Mouse (Mus musculus): ENCODE results near the gene Psma6. TPM values are rescaled to one million over a fixed set of nuclear protein-coding genes. Genes with fewer than 3 reads are reported as not detected.

The Psma6 gene
- polyA plus RNA-seq, 1 experiment from 2014 or later = 358 TPM

DNA sequence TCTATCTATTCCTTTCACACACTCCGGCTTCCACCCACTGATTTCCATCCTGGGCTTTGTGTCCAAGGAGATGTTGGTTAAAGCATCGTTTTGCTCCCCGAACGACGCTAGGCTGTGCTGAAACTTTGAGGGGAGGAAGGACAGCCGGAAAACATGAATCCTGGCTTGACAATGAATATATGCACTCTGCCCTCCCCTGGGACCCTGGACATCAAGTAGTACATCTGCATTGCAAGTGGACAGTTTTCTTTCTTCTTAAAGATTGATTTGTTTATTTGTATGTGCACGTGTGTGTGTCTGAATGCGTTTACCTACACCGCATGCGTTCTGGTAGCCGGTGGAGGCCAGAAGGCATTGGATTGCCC, 63.4 kb downstream of the Psma6 start:
- TF ChIP-seq CTCF (IDR thresholded peaks at IDR 0.05; ENCODE audit: low read depth) (no peak), EP300 (optimal IDR thresholded peaks at IDR 0.05) (no peak)
- Histone ChIP-seq H3K4me2 (replicated peaks; ENCODE audit: low read depth) (no peak overlapping the region), H3K27ac (replicated peaks) (peak overlapping the region; percentile 82), H3K4me3 (ENCODE audit: low read depth, low read length) (no peak overlapping the region), H3K9me3 (ENCODE audit: control insufficient read depth, low read length) (no peaks in the 10 kb centered on the region), H3K27me3 (ENCODE audit: control insufficient read depth, insufficient read depth, low read length) (no peaks in the 10 kb centered on the region), H3K9ac (ENCODE audit: low read length) (no peak overlapping the region), H3K36me3 (ENCODE audit: control insufficient read depth, insufficient read depth, low read length) (no peaks in the 10 kb centered on the region), H3K4me1 (replicated peaks; ENCODE audit: control insufficient read depth, insufficient read depth) (peaks cover 16% of the 10 kb centered on the region; the same call in 1 of the 2 replicates)
- DNase-seq (ENCODE audit: low spot score) = no peak
- ATAC-seq (ENCODE audit: low FRiP score, low TSS enrichment) = no peak
- 75% methylated on average over 11 of the region's 11 CpGs for WGBS

DNA sequence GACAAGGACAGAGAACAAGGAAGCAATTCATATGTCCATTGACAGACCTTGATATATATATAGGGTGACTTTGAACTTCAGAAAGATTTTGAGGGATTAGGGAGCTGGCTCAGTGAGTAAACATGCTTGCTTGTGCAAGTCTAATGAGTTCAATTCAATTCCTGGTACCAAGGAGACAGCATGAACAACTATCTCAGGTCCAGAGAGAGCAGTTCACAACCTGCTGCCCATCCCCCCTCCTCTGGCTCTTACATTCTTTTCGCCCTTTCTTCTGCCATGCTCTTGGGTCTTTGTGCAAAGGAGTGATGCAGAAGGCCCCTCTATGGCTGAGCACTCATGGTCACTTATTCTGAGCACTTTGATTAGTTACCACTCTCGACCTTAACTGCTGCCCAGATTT, 64.4 kb downstream of the Psma6 start:
- H3K4me3 ChIP-seq (ENCODE audit: low read depth, low read length) = no peak overlapping the region
- 70% methylated on average over 2 of the region's 2 CpGs for WGBS
- no peaks in the 10 kb centered on the region for H3K27me3 ChIP-seq (ENCODE audit: control insufficient read depth, insufficient read depth, low read length)
- H3K27ac ChIP-seq (replicated peaks) = 0 out of 2 replicates have a peak overlapping the region, but pooled peaks have one; percentile 18
- ATAC-seq (ENCODE audit: low FRiP score, low TSS enrichment) = no peak
- DNase-seq (ENCODE audit: low spot score) = no peak
- TF ChIP-seq CTCF (IDR thresholded peaks at IDR 0.05; ENCODE audit: low read depth) (no peak), EP300 (optimal IDR thresholded peaks at IDR 0.05) (no peak)
- no peak overlapping the region for H3K9ac ChIP-seq (ENCODE audit: low read length)
- no peak overlapping the region for H3K4me2 ChIP-seq (replicated peaks; ENCODE audit: low read depth)
- H3K4me1 ChIP-seq (replicated peaks; ENCODE audit: control insufficient read depth, insufficient read depth) = peaks cover 9% of the 10 kb centered on the region; the same call in 1 of the 2 replicates
- no peaks in the 10 kb centered on the region for H3K36me3 ChIP-seq (ENCODE audit: control insufficient read depth, insufficient read depth, low read length)
- H3K9me3 ChIP-seq (ENCODE audit: control insufficient read depth, low read length) = no peaks in the 10 kb centered on the region

DNA sequence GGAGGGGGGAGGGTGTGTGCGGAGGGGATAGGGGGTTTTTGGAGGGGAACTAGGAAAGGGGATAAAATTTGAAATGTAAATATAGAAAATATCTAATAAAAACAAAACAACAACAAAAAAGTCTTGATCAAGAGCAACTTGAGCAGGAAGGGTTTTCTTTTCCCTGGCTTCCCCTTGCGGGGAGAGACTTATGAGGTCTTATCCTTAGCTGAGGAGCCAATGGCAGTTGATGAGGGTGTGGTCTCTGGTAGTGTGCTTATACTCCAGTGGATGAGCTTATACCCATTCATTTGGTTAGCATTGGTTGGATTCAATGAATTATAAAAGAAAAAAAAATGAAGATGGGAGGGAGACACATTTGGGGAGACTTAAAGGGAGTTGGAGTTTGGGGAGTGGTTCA, 65.0 kb downstream of the Psma6 start:
- Histone ChIP-seq H3K36me3 (ENCODE audit: control insufficient read depth, insufficient read depth, low read length) (no peaks in the 10 kb centered on the region), H3K4me2 (replicated peaks; ENCODE audit: low read depth) (no peak overlapping the region), H3K4me3 (ENCODE audit: low read depth, low read length) (no peak overlapping the region), H3K9ac (ENCODE audit: low read length) (no peak overlapping the region), H3K9me3 (ENCODE audit: control insufficient read depth, low read length) (no peaks in the 10 kb centered on the region), H3K27me3 (ENCODE audit: control insufficient read depth, insufficient read depth, low read length) (no peaks in the 10 kb centered on the region), H3K27ac (replicated peaks) (no peak overlapping the region), H3K4me1 (replicated peaks; ENCODE audit: control insufficient read depth, insufficient read depth) (peaks cover 5% of the 10 kb centered on the region; the same call in 1 of the 2 replicates)
- TF ChIP-seq EP300 (optimal IDR thresholded peaks at IDR 0.05) = no peak
- no peak for TF ChIP-seq CTCF (IDR thresholded peaks at IDR 0.05; ENCODE audit: low read depth)
- 100% methylated on average over 2 of the region's 2 CpGs for WGBS
- no peak for DNase-seq (ENCODE audit: low spot score)
- no peak for ATAC-seq (ENCODE audit: low FRiP score, low TSS enrichment)

DNA sequence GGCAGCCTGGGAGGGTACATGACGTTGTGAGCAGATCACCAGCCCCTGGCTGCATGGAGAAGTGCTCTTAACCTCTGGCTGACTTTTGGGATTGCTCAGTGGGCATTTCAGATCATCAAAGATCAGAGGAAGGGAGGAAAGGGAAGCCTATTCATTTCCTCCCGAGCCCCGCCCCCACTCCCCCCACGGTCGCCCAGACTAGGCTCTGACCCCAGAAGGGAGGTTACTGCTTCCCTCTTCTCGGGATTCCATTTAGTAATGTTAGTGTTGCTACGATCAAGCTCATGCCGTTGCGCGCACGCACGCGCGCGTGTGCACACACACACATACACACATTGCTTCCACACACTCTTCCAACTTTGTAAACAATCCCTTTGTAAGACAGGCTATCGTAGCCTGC, 66.4 kb downstream of the Psma6 start:
- ATAC-seq (ENCODE audit: low FRiP score, low TSS enrichment) (peak; percentile 31; the same call in 1 of the 2 replicates), DNase-seq (ENCODE audit: low spot score) (peak; percentile 26)
- 21% methylated on average over 16 of the region's 16 CpGs for WGBS
- peaks cover 5% of the 10 kb centered on the region; the same call in 1 of the 2 replicates for H3K4me1 ChIP-seq (replicated peaks; ENCODE audit: control insufficient read depth, insufficient read depth)
- peak overlapping the region; percentile 26; the same call in 1 of the 2 replicates for H3K4me2 ChIP-seq (replicated peaks; ENCODE audit: low read depth)
- H3K27ac ChIP-seq (replicated peaks) = no peak overlapping the region
- TF ChIP-seq CTCF (IDR thresholded peaks at IDR 0.05; ENCODE audit: low read depth) (no peak), EP300 (optimal IDR thresholded peaks at IDR 0.05) (no peak)
- H3K4me3 ChIP-seq (ENCODE audit: low read depth, low read length) = no peak overlapping the region
- H3K9me3 ChIP-seq (ENCODE audit: control insufficient read depth, low read length) = no peaks in the 10 kb centered on the region
- no peaks in the 10 kb centered on the region for H3K27me3 ChIP-seq (ENCODE audit: control insufficient read depth, insufficient read depth, low read length)
- H3K9ac ChIP-seq (ENCODE audit: low read length) = no peak overlapping the region
- H3K36me3 ChIP-seq (ENCODE audit: control insufficient read depth, insufficient read depth, low read length) = no peaks in the 10 kb centered on the region

DNA sequence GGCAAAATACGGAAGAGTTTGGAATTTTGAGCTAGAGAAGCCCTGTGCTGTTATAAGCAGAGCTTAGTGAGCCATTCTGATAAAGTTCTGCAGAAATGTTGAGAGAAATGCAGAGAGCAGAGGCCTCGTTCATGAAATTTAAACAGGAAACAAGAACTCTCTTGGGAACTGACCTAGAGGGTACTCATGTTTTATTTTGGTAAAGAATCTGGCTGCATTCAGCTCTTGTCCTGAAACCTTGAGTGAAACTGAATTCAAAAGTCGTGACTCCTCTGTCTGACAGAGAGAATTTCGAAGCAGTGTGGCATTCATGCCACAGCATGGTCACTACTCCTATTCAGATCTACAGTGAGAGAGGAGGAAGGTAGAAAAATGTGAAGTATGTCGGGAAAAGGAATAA, 68.8 kb downstream of the Psma6 start:
- Histone ChIP-seq H3K4me3 (ENCODE audit: low read depth, low read length) (no peak overlapping the region), H3K9me3 (ENCODE audit: control insufficient read depth, low read length) (no peaks in the 10 kb centered on the region), H3K9ac (ENCODE audit: low read length) (no peak overlapping the region), H3K27ac (replicated peaks) (0 out of 2 replicates have a peak overlapping the region, but pooled peaks have one; percentile 24), H3K4me2 (replicated peaks; ENCODE audit: low read depth) (no peak overlapping the region), H3K36me3 (ENCODE audit: control insufficient read depth, insufficient read depth, low read length) (no peaks in the 10 kb centered on the region), H3K27me3 (ENCODE audit: control insufficient read depth, insufficient read depth, low read length) (no peaks in the 10 kb centered on the region), H3K4me1 (replicated peaks; ENCODE audit: control insufficient read depth, insufficient read depth) (peaks cover 2% of the 10 kb centered on the region; the same call in 1 of the 2 replicates)
- TF ChIP-seq EP300 (optimal IDR thresholded peaks at IDR 0.05) (no peak), CTCF (IDR thresholded peaks at IDR 0.05; ENCODE audit: low read depth) (no peak)
- WGBS = 34% methylated on average over 5 of the region's 5 CpGs
- DNase-seq (ENCODE audit: low spot score) = no peak
- ATAC-seq (ENCODE audit: low FRiP score, low TSS enrichment) = no peak

DNA sequence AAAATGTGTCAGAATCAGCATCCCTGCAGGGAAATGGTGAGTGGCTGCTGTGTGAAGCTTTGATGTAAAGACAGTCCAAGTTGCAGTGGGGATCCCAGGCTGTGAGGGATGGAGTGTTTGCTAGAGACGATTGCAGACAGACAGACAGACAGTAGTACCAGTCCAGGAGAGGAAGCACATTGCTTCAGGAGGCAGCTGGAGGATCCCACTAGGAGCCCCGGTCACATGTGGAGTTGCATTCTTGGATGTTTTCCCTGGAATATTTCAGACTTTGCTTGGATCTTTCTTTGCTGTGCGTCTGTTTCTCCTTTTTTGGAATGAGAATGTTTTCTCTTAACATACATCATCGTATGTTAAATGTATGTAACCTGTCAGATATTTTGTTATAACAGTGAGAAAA, 69.9 kb downstream of the Psma6 start:
- DNase-seq (ENCODE audit: low spot score) = no peak
- peak overlapping the region; percentile 49; the same call in 1 of the 2 replicates for H3K27ac ChIP-seq (replicated peaks)
- no peak for ATAC-seq (ENCODE audit: low FRiP score, low TSS enrichment)

More for the DNA sequence above, 69.9 kb downstream of the Psma6 start:
- Histone ChIP-seq H3K4me2 (replicated peaks; ENCODE audit: low read depth) (no peak overlapping the region), H3K4me3 (ENCODE audit: low read depth, low read length) (no peak overlapping the region), H3K9me3 (ENCODE audit: control insufficient read depth, low read length) (no peaks in the 10 kb centered on the region), H3K4me1 (replicated peaks; ENCODE audit: control insufficient read depth, insufficient read depth) (peaks cover 4% of the 10 kb centered on the region; the same call in 1 of the 2 replicates), H3K36me3 (ENCODE audit: control insufficient read depth, insufficient read depth, low read length) (no peaks in the 10 kb centered on the region), H3K9ac (ENCODE audit: low read length) (no peak overlapping the region), H3K27me3 (ENCODE audit: control insufficient read depth, insufficient read depth, low read length) (no peaks in the 10 kb centered on the region)
- no peak for TF ChIP-seq CTCF (IDR thresholded peaks at IDR 0.05; ENCODE audit: low read depth)
- no peak for TF ChIP-seq EP300 (optimal IDR thresholded peaks at IDR 0.05)
- 45% methylated on average over 4 of the region's 4 CpGs for WGBS

All from stomach, postnatal 0 days (tissue).